19 mouse cellular contexts compared by ENCODE assay signal in genomic region chr9:56290019-56290418, GRCm38 (mm10).
DNase-seq lines count a peak whose midpoint lies in the region; TF ChIP-seq lines count a peak whose summit lies in the region.
"Had no signal": no experiment of that assay in that cellular context is flagged by ENCODE, and none has a peak within 500 bp of the region (broad histone marks: within the 10 kb centered on the region; RNA-seq: fewer than 3 reads in every experiment).

No protein-coding gene starts in this region.

- H3K4me3 ChIP-seq in cerebellum, adult 2 months (replicated peaks; ENCODE audit: insufficient read depth, low read depth, low read length): no peak overlapping the region
- H3K4me3 ChIP-seq: embryonic facial prominence, embryonic 10.5 days; forebrain, embryonic 15.5 days; heart, embryonic 10.5 days; hindbrain, embryonic 13.5 days had no signal

- peaks cover 11% of the 10 kb centered on the region for H3K4me1 ChIP-seq in cerebellum, adult 2 months (ENCODE audit: control insufficient read depth, insufficient read depth, low read length)
- H3K4me1 ChIP-seq: forebrain, embryonic 15.5 days; heart, embryonic 10.5 days; hindbrain, embryonic 13.5 days had no signal

- no peaks in the 10 kb centered on the region for H3K27me3 ChIP-seq in cerebellum, adult 2 months (ENCODE audit: control insufficient read depth, insufficient read depth, low read length)
- H3K27me3 ChIP-seq: CH12.LX; forebrain, embryonic 15.5 days; hindbrain, embryonic 13.5 days; Patski had no signal

- intact Hi-C loops in heart, postnatal 25 days (cut with DNase I): no loop called here

- DNase-seq in cerebellum, adult 11 months: peak; percentile 73
- peak; percentile 86 to 94 for DNase-seq in cerebellum, adult 2 months
- DNase-seq in cerebellum, postnatal 10 days: peak; percentile 69 to 73
- no peak for DNase-seq in heart, postnatal 25 days (ENCODE audit: low spot score)
- DNase-seq in adrenal gland, postnatal 4 days (ENCODE audit: low spot score in 2 of 2): no peak
- DNase-seq in T-cell, adult 2 months (ENCODE audit: low spot score): no peak
- DNase-seq: adrenal gland, adult 8-10 months; adrenal gland, postnatal 36 days; gastrocnemius, postnatal 10 days; heart, postnatal 10 days; kidney, adult 11 months; kidney, adult 9 months had no signal

- H3K27ac ChIP-seq in cerebellum, adult 2 months (ENCODE audit: insufficient read depth, low read length): peak overlapping the region; percentile 77; the same call in 1 of the 2 replicates
- H3K27ac ChIP-seq: embryonic facial prominence, embryonic 10.5 days; forebrain, embryonic 15.5 days; heart, embryonic 10.5 days; hindbrain, embryonic 13.5 days; hindbrain, postnatal 0 days had no signal

- TF ChIP-seq POLR2A in cerebellum, adult 2 months (IDR thresholded peaks at IDR 0.05; ENCODE audit: borderline replicate concordance, insufficient read depth, low read length): peak; percentile 48; the same call in 1 of the 2 replicates

- WGBS in cerebellum, adult 2 months: 10% methylated on average over 2 of the region's 2 CpGs

- TF ChIP-seq CTCF in cerebellum, adult 2 months (IDR thresholded peaks at IDR 0.05; ENCODE audit: borderline replicate concordance, insufficient read depth, low read depth, low read length): no peak

Comparison
In these comparisons a context has a peak if more than half of its experiments do, and no peak if none do; other contexts are left out.
1. DNase-seq: peak in cerebellum, adult 11 months (single experiment), cerebellum, adult 2 months (2 of 2) and cerebellum, postnatal 10 days (2 of 2); none in heart, postnatal 25 days (single experiment), adrenal gland, postnatal 4 days (0 of 2) and T-cell, adult 2 months (single experiment).